Mouse (Mus musculus): ENCODE measurements around the gene Phf12.

- TF ChIP-seq CTCF (IDR thresholded peaks at IDR 0.05; ENCODE audit: low read depth) (no peak), EP300 (IDR thresholded peaks at IDR 0.05; ENCODE audit: low read depth) (no peak)
These were observed 2.3 kb downstream of the Phf12 start for GRCm38 (mm10) chr11:77984836-77985231.

Data from liver, embryonic 14.5 days (tissue).